Comparison of ENCODE assay signal across 27 mouse cellular contexts in the genomic region with DNA sequence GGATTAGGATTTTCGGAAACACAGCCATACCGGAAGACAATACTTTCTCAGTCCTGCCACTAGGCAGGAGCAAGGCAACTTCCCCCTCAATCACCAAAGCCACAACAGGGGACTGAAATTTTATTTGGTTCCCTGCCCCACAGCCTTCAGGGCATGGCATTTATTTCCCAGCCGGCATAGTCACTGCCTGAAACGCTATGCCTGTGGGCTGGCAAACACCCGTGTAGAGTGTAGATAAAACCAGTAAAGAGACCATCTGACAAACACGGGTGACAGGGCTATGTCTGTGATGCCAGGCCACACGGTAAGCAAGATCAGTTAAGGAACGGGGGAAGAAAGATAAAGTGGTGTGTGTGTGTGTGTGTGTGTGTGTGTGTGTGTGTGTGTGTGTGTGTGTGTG.
"Had no signal": no experiment of that assay in that cellular context is flagged by ENCODE, and none has a peak within 500 bp of the region (broad histone marks: within the 10 kb centered on the region; RNA-seq: fewer than 3 reads in every experiment).

No protein-coding gene starts in this region.

- H3K9ac ChIP-seq: limb, embryonic 12.5 days; limb, embryonic 15.5 days; liver, embryonic 14.5 days; liver, postnatal 0 days; lung, embryonic 14.5 days; midbrain, embryonic 12.5 days; midbrain, embryonic 15.5 days; neural tube, embryonic 13.5 days; stomach, embryonic 15.5 days had no signal

- H3K27me3 ChIP-seq: limb, embryonic 12.5 days; limb, embryonic 15.5 days; midbrain, embryonic 12.5 days; midbrain, embryonic 15.5 days; neural tube, embryonic 13.5 days; stomach, embryonic 15.5 days had no signal

- H3K4me1 ChIP-seq: limb, embryonic 12.5 days; limb, embryonic 15.5 days; midbrain, embryonic 12.5 days; midbrain, embryonic 15.5 days; neural tube, embryonic 13.5 days; stomach, embryonic 15.5 days had no signal

- H3K27ac ChIP-seq: limb, embryonic 12.5 days; limb, embryonic 15.5 days; liver, embryonic 14.5 days; macrophage; midbrain, embryonic 12.5 days; midbrain, embryonic 15.5 days; neural tube, embryonic 13.5 days; stomach, embryonic 15.5 days had no signal

- H3K4me2 ChIP-seq: limb, embryonic 12.5 days; limb, embryonic 15.5 days; liver, embryonic 11.5 days; lung, embryonic 14.5 days; midbrain, embryonic 12.5 days; midbrain, embryonic 15.5 days; neural tube, embryonic 13.5 days; stomach, embryonic 15.5 days had no signal

- H3K4me3 ChIP-seq: limb, embryonic 12.5 days; limb, embryonic 15.5 days; megakaryocyte, embryonic 14.5 days; midbrain, embryonic 12.5 days; midbrain, embryonic 15.5 days; myocyte; neural tube, embryonic 13.5 days; stomach, embryonic 15.5 days had no signal

- H3K36me3 ChIP-seq: limb, embryonic 12.5 days; limb, embryonic 15.5 days; midbrain, embryonic 12.5 days; midbrain, embryonic 15.5 days; neural tube, embryonic 13.5 days; stomach, embryonic 15.5 days had no signal

- H3K9me3 ChIP-seq: limb, embryonic 12.5 days; limb, embryonic 15.5 days; midbrain, embryonic 12.5 days; midbrain, embryonic 15.5 days; neural tube, embryonic 13.5 days; stomach, embryonic 15.5 days had no signal

- ATAC-seq: liver, postnatal 0 days; lung, postnatal 0 days; midbrain, embryonic 15.5 days had no signal

- DNase-seq: kidney, adult 18-20 months; kidney, adult 9 months; kidney, postnatal 14 days; kidney, postnatal 4 days; layer of hippocampus, adult 9-11 months; layer of hippocampus, postnatal 36 days; left cerebral cortex, postnatal 4 days; liver, postnatal 0 days; lung, embryonic 14.5 days; right cerebral cortex, adult 18-20 months; right cerebral cortex, postnatal 14 days; right cerebral cortex, postnatal 4 days; thymus, adult 2 months; thymus, postnatal 14 days; thymus, postnatal 4 days had no signal
